Mouse (Mus musculus) neural tube, embryonic 11.5 days (tissue): ENCODE measurements at regions not wholly inside any gene's neighbourhood (a gene's known extent, or its start where the extent isn't known, plus 50 kb on each side); places are given as distances from the start of the nearest gene placed in this dataset.
A peak's percentile ranks its signal among the peaks of the same experiment; 100 is the strongest.

Experiments used
- ATAC-seq: fragments of 200-750 bp; cut with Nextera tagmentation; 2 replicates; pipeline ENCODE4 v1.8.0; 2017; ENCODE audit warnings: moderate number of reproducible peaks, mild to moderate bottlenecking, moderate TSS enrichment, moderate library complexity; ENCODE audit not compliant: insufficient read depth, low FRiP score, low TSS enrichment
- DNase-seq: peaks from one replicate; pipeline ENCODE4 v3.0.0-alpha.2; 2015; ENCODE audit warnings: low spot score
- H3K27ac ChIP-seq: fragments of 300-500 bp; sonication (generic); 2 replicates; pipeline ENCODE4 v1.5.1; 2014; ENCODE audit warnings: low read depth, mild to moderate bottlenecking, low read length
- H3K27me3 ChIP-seq: fragments of 300-500 bp; sonication (generic); 2 replicates; pipeline ENCODE4 v1.6.1; 2014; ENCODE audit warnings: mild to moderate bottlenecking, low read length, mixed read lengths; ENCODE audit not compliant: control insufficient read depth, insufficient read depth
- H3K36me3 ChIP-seq: fragments of 300-500 bp; sonication (generic); 2 replicates; pipeline ENCODE4 v1.6.1; 2014; ENCODE audit warnings: mild to moderate bottlenecking, low read length, moderate library complexity, mixed read lengths; ENCODE audit not compliant: control insufficient read depth, insufficient read depth
- H3K4me1 ChIP-seq: fragments of 300-500 bp; sonication (generic); 2 replicates; pipeline ENCODE4 v1.6.1; 2014; ENCODE audit warnings: low read length, mixed read lengths; ENCODE audit not compliant: control insufficient read depth, insufficient read depth
- H3K4me2 ChIP-seq: fragments of 300-500 bp; sonication (generic); 2 replicates; pipeline ENCODE4 v1.6.1; 2014; ENCODE audit warnings: low read depth, mild to moderate bottlenecking, moderate library complexity
- H3K4me3 ChIP-seq: fragments of 300-500 bp; sonication (generic); 2 replicates; pipeline ENCODE4 v1.5.1; 2014; ENCODE audit warnings: low read depth, low read length
- H3K9ac ChIP-seq: fragments of 300-500 bp; sonication (generic); 2 replicates; pipeline ENCODE4 v1.6.1; 2014; ENCODE audit warnings: mild to moderate bottlenecking, low read length
- H3K9me3 ChIP-seq: fragments of 300-500 bp; sonication (generic); 2 replicates; pipeline ENCODE4 v1.6.1; 2016; ENCODE audit warnings: low read length; ENCODE audit not compliant: control insufficient read depth
- WGBS: fragments of 180-500 bp; shearing (Covaris S2); extraction: QIAGEN DNeasy Blood & Tissue Kit; methylation state at CpG from one replicate; pipeline ENCODE4 v1.1.7; 2014; 5-methylcytosine and 5-hydroxymethylcytosine counted together

DNA sequence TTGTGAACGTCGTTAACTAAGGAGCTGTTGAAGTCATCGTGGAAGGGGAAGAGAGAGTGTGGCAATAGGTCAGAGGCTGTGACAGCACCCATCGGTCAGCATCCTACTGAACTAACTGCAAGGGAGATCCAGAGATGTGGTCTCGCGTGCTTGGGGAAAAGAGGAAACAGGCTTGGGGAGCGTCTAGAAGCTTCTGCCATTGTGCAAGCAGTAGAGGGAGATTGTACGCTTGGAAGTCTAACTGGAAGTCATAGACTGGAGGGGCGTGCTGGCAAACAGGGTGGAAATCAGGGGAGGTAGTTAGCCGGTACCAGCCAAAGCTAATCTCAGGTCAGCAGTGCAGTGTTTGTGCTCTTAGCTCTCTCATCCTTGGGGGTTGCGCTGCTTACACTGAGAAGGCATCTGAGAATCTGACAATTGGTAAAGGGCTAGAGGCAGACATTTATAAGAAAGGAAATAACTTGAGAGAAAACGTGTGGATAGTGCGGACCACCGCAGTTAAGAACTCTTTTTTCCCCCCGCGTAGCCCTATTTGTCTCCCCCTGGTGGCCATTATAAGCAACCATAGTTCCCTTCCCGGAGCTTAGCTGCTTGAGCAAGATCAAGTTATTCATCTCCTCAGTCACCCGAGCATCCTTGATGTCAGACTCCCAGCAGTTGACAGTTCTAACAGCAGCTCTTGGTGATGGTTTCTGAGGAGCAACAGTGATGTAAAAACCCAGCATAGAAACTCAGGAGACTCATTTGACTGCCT is 151.5 kb downstream of the 4933412E24Rik start:
- Histone ChIP-seq H3K9me3 (no peaks in the 10 kb centered on the region), H3K4me1 (no peaks in the 10 kb centered on the region), H3K27me3 (no peaks in the 10 kb centered on the region), H3K9ac (no peak overlapping the region), H3K36me3 (no peaks in the 10 kb centered on the region), H3K27ac (no peak overlapping the region), H3K4me2 (0 out of 2 replicates have a peak overlapping the region, but pooled peaks have one; percentile 12), H3K4me3 (no peak overlapping the region)
- peak; percentile 49 for DNase-seq
- no peak for ATAC-seq
- 52% methylated on average over 18 of the region's 18 CpGs for WGBS

DNA sequence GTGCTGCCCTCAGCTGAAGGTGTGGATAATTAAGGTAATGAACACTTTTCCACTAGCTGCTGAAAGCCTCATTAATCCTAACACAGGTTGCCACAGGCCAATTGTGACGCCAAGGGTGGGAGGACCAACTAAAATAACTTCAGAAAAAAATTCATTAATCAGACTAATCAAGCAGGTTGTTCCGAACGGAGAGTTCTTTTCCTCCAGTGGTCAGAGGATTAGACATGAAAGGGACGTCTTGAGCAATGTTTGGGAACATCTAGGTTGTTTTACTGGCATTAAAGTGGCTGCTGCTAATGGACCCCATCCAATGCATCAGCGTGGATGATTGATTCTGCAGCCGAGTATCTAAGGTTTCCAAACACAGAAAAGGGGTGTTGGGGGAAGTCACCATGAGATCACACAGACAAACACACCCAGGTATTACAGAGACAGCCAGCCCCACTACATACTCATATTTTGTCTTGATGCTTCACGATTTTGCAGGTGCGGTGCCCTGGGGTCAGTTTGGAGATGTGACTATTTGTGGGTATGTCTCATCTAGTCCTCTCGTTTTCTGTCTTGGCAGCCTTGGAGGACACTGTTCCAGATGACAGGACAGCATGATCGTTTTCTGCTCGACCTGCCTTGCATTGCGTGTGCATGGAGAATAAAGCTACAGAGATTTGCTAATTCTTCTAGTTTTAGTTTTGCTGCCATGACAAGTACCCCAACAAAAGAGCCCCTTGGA is 164.0 kb downstream of the 4933412E24Rik start:
- 82% methylated on average over 12 of the region's 12 CpGs for WGBS
- no peaks in the 10 kb centered on the region for H3K27me3 ChIP-seq
- no peaks in the 10 kb centered on the region for H3K9me3 ChIP-seq
- no peaks in the 10 kb centered on the region for H3K4me1 ChIP-seq
- no peaks in the 10 kb centered on the region for H3K36me3 ChIP-seq
- DNase-seq (no peak), ATAC-seq (no peak)
- no peak overlapping the region for H3K9ac ChIP-seq
- no peak overlapping the region for H3K4me3 ChIP-seq
- no peak overlapping the region for H3K4me2 ChIP-seq
- H3K27ac ChIP-seq: no peak overlapping the region

DNA sequence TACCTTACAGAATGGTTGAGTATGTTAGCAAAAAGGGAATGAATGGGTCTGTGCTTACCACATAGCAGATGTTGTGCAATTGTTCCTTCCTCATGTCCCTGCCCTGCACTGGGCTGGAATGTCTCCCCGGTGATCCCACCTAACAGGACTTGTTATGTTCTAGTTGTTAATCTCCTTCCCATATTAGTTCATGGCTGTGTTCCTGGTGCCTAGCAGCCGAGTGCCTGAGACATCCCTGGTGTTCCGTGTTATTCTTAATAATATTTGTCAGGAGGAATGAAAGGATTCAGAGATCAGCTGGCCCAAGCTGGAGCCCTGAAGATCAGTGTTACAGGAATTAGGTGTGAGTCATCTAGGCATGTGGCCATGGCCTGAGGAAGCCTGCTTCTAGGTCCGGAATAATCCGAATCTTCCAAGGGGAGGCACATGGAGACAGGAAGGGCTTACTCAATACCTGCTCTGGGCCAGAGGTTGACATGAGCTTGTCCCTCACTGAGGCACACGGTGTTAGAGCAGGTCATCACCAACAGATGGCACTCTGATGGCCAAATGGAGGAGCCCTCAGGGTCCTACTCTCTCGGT is 171.2 kb downstream of the 4933412E24Rik start:
- Histone ChIP-seq H3K9me3 (no peaks in the 10 kb centered on the region), H3K27me3 (no peaks in the 10 kb centered on the region), H3K4me1 (no peaks in the 10 kb centered on the region), H3K36me3 (no peaks in the 10 kb centered on the region), H3K27ac (no peak overlapping the region), H3K9ac (no peak overlapping the region), H3K4me3 (no peak overlapping the region), H3K4me2 (no peak overlapping the region)
- DNase-seq (no peak), ATAC-seq (no peak)
- WGBS: 75% methylated on average over 7 of the region's 7 CpGs

DNA sequence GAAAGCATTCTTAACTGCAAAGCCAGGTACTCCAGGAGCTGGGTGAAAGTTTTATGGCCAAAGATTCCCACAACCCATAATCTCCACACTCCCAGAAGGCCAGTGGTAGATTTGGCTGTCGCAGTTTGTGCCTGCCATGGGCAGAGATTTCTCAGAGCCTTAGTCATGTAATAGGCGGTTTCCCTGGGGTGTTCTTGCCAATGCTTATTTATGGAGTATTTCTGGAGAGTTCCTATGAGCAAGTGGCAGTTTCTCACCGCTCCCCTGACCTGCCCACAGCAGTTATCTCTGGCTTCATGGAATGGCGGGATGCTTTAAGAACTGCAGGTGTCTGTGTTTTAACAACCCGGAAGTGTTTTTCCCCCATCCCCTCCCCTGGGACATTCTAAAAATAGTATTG is 179.8 kb downstream of the 4933412E24Rik start:
- H3K4me1 ChIP-seq: no peaks in the 10 kb centered on the region
- ATAC-seq: no peak
- no peaks in the 10 kb centered on the region for H3K36me3 ChIP-seq
- WGBS: 83% methylated on average over 5 of the region's 5 CpGs
- no peak overlapping the region for H3K9ac ChIP-seq
- no peak overlapping the region for H3K27ac ChIP-seq
- DNase-seq: no peak
- H3K4me3 ChIP-seq: no peak overlapping the region
- no peaks in the 10 kb centered on the region for H3K9me3 ChIP-seq
- H3K27me3 ChIP-seq: no peaks in the 10 kb centered on the region
- no peak overlapping the region for H3K4me2 ChIP-seq

DNA sequence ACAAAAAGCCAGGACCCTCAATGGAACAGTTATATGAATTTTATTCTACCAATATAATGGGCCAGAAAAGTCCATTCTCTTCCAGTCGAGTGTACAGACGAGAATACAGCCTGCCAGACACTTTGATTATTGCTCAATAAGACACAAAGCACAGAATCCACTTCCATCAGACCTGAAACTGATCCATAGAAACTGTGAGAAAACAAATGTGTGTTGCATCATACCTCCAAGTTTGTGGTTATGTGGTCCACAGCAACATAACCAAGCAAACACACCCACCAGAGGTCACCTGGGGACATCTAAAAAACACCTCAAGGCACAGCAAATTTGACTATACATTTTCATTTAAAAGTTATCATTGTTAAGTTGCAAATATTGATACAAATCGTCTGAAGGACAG is 183.2 kb downstream of the 4933412E24Rik start:
- Histone ChIP-seq H3K27ac (no peak overlapping the region), H3K4me2 (no peak overlapping the region), H3K9ac (no peak overlapping the region), H3K4me1 (no peaks in the 10 kb centered on the region), H3K27me3 (no peaks in the 10 kb centered on the region), H3K4me3 (no peak overlapping the region), H3K36me3 (no peaks in the 10 kb centered on the region), H3K9me3 (no peaks in the 10 kb centered on the region)
- DNase-seq (no peak), ATAC-seq (no peak)
- 90% methylated on average over 3 of the region's 3 CpGs for whole genome bisulfite sequencing

DNA sequence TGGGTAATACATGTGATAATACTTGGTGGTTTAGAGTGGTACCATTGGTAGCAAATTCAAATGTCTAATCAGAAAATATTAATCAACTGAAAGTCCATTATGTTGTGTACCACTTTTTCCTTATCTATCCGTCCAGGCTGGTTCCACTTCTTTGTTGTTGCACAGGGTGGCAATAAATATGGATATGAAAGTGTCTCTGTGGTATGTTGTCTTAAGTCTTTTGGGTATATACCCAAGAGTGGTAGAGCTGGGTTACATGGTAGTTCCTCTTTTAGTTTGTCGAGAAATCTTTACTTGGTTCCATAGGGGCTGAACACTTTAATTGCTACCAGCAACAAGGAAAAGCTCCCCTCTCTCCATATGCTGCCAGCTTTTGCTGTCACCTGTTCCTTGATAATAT is 184.9 kb downstream of the 4933412E24Rik start:
- H3K4me2 ChIP-seq: no peak overlapping the region
- H3K9me3 ChIP-seq: no peaks in the 10 kb centered on the region
- no peak overlapping the region for H3K27ac ChIP-seq
- WGBS: 93% methylated on average over 2 of the region's 2 CpGs
- H3K4me3 ChIP-seq: no peak overlapping the region
- no peaks in the 10 kb centered on the region for H3K36me3 ChIP-seq
- ATAC-seq: no peak
- no peaks in the 10 kb centered on the region for H3K27me3 ChIP-seq
- no peak overlapping the region for H3K9ac ChIP-seq
- H3K4me1 ChIP-seq: no peaks in the 10 kb centered on the region
- no peak for DNase-seq

DNA sequence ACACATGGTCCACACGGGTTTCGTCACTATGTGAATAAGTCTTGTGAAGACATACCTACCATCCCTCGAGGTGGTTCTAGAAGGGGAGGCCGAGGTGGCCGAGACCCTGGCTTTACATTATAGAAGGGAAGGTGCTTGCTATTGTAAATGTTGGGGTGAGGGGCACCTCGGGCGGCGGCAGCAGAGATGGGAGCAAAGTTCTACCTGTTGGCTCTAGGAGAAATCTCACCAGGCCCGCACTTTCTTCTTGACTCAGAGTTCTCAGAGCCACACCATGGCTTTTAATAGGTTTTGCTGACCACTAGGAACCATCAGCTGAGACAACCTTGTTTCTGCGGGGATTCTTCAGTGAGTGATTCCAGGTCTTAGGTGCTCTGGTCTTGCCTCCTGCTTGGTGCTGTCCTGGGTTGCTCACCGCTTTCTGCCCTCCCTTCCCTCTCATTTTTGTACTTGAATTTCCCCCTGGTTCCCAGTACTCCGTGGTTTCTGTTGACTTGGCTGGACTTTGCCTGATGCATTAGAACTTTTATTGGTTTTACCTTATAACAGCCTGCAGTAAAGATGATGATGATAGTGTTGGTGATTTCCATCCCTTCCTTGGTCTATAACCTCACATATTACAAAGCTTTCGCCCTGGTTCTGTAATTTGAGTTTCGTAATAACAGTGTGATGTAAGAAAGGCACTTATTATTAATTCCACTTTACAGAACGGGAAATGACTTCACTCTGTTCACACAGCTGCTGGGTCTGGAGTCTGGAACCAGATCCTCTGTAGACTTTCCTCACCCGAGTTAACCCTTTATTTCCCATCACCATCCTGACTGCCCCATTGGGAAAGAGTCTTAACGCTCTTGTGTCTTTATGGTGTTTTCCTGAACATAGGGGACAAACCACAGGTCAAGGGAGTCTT is 185.6 kb downstream of the 4933412E24Rik start:
- H3K4me3 ChIP-seq: no peak overlapping the region
- ATAC-seq (no peak), DNase-seq (no peak)
- H3K36me3 ChIP-seq: no peaks in the 10 kb centered on the region
- H3K27ac ChIP-seq: no peak overlapping the region
- H3K9me3 ChIP-seq: no peaks in the 10 kb centered on the region
- H3K4me2 ChIP-seq: no peak overlapping the region
- 89% methylated on average over 17 of the region's 17 CpGs for WGBS
- no peaks in the 10 kb centered on the region for H3K27me3 ChIP-seq
- H3K9ac ChIP-seq: no peak overlapping the region
- H3K4me1 ChIP-seq: no peaks in the 10 kb centered on the region

DNA sequence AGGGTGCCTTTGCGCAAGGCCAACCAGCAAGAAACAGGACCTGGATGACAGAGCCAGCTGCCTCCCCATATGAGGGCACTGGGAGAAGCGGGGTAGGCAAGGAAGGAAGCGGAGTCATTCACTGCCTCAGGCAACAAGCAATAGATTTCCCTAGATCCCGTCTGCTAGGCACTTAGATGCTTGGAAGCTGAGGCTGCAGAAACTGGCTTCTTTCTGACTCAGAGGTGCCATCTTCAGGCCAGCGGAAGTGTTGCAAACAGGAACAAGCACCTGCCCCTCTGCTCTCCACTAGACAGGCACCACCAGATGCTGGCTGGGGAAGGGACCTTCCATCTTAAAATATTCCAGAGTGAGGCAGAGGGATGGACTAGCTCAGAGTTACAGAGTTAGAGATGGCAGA is 188.0 kb downstream of the 4933412E24Rik start:
- peak; percentile 79 for DNase-seq
- no peaks in the 10 kb centered on the region for H3K4me1 ChIP-seq
- no peaks in the 10 kb centered on the region for H3K9me3 ChIP-seq
- peak; percentile 76 for ATAC-seq
- H3K27ac ChIP-seq: no peak overlapping the region
- no peak overlapping the region for H3K4me2 ChIP-seq
- no peak overlapping the region for H3K4me3 ChIP-seq
- H3K9ac ChIP-seq: no peak overlapping the region
- 15% methylated on average over 5 of the region's 5 CpGs for WGBS
- H3K27me3 ChIP-seq: no peaks in the 10 kb centered on the region
- H3K36me3 ChIP-seq: no peaks in the 10 kb centered on the region
